Mouse (Mus musculus) kidney, postnatal 10 days (tissue): ENCODE measurements at regions not wholly inside any gene's neighbourhood (a gene's known extent, or its start where the extent isn't known, plus 50 kb on each side); places are given as distances from the start of the nearest gene placed in this dataset.
"Not testable (repeated sequence)": the region's sequence is repeated elsewhere in the genome, so short reads cannot be mapped to it uniquely, and the experiment has no call there.

Experiments
- DNase-seq: peaks from one replicate; pipeline ENCODE4 v3.0.0; 2021; ENCODE audit warnings: mixed read lengths

DNA sequence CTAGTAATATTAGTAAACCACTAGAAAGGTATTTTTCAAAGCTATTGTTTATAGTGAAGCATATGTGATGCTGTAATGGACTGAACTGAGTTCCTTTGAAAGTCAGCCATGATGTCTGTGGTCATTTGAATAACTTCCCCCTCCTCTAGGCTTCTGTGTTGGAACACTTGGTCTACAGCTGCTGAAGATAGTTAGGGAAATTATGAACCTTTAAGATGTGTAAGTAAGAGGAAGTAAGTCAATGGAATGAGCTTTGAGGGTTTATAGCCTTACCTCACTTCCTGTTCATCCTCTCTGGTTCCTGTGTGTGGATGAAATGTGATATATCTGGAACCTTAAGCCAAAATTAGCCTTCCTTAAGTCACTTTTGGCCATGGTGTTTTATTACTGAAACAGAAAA, 145.7 kb upstream of the Tmem229a start:
- no peak for DNase-seq

- no peak for DNase-seq
Measured at GRCm38 (mm10) chr6:25087167-25087566, 131.1 kb upstream of the Tmem229a start.

DNA sequence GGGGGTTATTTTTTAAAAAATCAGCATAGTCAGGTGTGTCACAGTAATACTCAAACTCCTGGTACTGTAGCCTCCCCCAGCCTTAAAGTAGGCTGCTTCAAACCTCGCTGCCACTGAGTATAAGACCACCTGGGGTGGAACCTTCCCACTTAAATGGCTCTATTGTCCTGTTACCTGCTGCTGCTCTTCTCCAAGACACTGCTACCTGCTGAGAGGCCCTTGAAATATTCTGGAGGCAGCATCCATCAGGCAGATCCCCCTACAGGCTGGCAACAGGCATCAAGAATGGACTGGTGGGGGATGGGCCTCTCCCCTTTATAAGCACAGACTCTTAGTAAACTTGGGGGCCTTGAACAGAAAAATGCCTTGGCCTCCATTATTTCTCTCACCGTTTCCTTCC, 129.8 kb upstream of the Tmem229a start:
- no peak for DNase-seq

- not testable (repeated sequence) for DNase-seq
Measured at GRCm38 (mm10) chr6:25085296-25085695, 129.2 kb upstream of the Tmem229a start.

DNA sequence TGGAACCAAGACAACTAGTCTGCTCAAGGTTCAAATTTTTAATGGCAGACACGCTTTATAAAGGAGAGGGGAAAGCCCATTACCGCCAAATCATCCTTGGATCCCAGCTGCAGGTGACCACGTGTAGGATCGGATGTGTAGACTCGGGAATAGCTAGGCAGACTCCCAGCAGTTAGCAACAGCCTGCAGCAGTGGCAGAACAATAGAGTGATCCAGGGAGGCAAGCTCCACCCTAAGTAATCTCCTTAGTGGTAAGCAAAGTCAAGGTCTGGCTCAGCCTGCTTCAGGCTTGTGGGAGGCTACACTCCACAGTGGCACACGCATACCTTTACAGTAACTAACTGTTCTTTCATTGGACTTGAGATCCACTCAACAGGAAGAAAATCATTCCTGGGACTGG, 109.8 kb upstream of the Tmem229a start:
- no peak for DNase-seq

- DNase-seq, result no peak
Measured at GRCm38 (mm10) chr6:25032878-25033509, 76.9 kb upstream of the Tmem229a start.

DNA sequence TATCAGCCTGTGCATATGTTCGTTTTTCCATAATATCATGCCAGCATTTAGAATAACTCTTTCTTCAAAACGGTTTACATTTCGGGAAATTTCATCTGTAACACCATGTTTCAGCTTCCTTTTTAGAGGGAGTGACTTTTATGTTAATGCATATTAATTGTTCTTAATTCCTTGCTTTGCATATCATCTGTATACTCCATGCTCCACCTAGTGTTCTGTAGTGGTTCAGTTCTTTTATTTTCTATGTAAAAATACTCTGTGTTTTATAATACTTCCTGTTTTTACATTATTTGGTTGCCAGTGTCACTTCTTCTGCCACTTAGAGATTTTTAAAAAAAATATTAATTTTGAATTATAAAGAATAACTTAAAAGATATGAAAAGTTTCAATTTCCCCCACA, 70.9 kb upstream of the Tmem229a start:
- no peak for DNase-seq

- peak; percentile 40 for DNase-seq
Measured at GRCm38 (mm10) chr6:25020005-25020772, 64.1 kb upstream of the Tmem229a start.

- DNase-seq, result peak; percentile 7
Measured at GRCm38 (mm10) chr6:25013288-25013606, 57.1 kb upstream of the Tmem229a start.

GRCm38 (mm10) chr6:25012376-25013287, 56.5 kb upstream of the Tmem229a start:
- DNase-seq, result no peak

DNA sequence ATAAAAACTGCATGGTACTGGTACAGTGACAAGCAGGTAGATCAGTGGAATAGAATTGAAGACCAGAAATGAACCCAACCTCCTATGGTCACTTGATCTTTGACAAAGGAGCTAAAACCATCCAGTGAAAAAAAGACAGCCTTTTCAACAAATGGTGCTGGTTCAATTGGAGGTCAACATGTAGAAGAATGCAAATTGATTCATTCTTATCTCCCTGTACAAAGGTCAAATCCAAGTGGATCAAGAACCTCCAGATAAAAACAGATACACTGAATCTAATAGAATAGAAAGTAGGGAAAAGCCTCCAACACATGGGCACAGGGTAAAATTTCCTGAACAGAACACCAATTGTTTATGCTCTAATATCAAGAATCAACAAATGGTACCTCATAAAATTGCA, 52.8 kb upstream of the Tmem229a start:
- not testable (repeated sequence) for DNase-seq
